Mouse (Mus musculus) cerebral cortex, adult 2 months (tissue): ENCODE results near the gene Prg2.

Experiments used
- WGBS: fragments of 180-500 bp; shearing (Covaris S2); methylation state at CpG from one replicate; pipeline ENCODE4 v1.1.7; 2018; 5-methylcytosine and 5-hydroxymethylcytosine counted together

Prg2 gene

DNA sequence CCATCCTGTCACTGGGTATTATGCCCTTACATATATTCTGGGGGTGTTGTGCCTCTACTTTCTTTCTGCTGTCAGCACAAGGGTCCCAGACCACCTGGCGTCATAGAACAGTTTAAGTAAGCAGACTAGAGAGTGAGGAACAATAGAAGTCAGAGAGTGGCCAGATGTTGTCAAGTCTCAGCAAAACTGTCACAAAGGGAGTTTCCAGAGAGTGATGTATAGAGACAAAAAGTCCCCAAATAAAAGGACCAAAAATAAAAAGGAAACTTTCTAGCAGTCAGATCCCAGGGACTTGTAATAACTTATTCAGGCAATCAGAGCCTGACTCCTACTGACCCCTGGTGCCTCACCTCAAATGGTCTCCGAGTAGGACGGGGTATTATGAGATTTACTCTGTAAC lies 18.4 kb upstream of the Prg2 start:
- 91% methylated on average over 3 of the region's 3 CpGs for WGBS

DNA sequence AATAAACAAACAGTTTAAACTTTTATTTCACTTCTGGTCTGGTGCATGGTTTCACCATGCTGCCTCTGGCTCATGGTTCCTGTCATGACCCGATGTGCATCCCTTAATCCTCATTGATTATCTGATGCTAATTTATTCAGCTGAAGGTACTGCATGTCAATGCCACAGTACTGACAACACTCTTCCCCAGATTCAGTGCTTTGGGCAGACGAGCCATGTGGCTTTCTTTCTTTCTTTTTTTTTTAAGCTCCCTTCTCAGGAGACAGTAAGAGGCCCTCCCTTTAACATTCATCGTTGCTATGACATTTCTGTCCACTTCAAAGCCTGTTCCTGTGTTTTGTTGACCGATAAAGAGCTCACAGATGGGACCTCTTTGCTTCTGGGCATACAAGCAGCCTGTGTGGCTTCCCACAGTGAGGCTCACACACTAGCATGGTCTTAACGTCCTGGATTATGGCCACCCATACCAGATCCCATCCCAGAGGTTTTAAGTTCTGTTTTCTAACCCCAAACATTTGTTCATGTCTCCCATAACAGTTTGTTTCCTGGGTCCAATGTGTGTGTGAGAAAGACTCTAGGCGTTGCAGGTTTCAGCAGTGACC lies 17.3 kb upstream of the Prg2 start:
- 53% methylated on average over 6 of the region's 6 CpGs for WGBS

DNA sequence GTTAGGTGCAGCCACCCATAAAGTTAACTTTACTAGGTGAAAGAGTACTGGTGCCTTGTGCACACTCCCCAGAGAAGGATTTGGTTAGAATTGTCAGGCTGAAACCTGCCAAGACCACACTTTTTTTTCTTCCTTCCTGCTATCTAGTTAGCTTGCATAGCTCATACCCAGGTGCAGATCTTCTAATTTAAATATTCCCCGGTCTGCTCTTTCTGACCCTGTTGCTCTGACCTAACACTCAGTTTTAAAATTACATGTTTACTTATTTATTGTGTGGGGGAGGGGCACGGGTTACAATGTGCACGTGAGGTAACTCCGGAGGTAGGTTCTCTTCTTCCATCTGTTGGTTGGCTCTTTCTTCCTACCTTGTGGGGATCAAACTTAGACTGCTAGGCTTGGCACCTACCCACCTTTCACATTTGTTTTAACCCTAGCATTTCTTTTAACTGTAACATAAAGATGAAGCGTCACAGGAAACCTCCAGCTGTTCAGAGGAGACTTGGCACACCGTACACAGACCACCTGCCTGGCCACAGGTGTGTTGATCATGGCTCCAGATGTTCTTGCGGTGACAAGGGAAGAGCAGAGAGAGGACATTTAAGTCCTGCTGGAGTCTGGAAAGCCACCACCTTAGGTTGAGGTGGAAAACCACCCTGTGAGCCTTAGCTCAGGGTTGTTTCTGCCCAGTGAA lies 16.0 kb upstream of the Prg2 start:
- WGBS: 88% methylated on average over 7 of the region's 7 CpGs

GRCm38 (mm10) chr2:84967318-84967991 lies 12.8 kb upstream of the Prg2 start:
- WGBS: 78% methylated on average over 5 of the region's 5 CpGs

DNA sequence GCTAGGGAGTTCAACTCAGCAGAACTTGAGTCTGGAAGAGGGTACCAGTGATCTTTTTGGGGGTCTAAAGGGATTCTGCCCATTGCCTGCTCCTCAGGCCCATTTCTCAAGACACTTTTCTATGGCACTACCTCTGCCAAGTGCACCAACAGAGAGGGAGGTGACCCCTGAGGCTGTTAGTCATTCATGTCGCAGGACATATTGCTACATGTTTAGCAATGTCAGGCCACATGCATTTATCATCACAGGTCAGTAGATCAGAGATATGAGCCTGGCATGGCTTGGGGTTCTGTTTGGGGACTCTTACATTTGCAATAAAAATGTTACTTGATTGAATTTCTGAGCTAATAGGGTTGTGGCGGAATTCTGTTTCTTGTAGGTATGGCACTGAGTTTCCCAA lies 4.7 kb upstream of the Prg2 start:
- WGBS: 97% methylated on average over 2 of the region's 2 CpGs

GRCm38 (mm10) chr2:84987930-84988329 lies 7.7 kb downstream of the Prg2 start, which contains the start of gene Prg3:
Gene Prg3, plus strand, starts transcription at chr2:84988215.
- WGBS: 95% methylated on average over 1 of the region's 1 CpGs

GRCm38 (mm10) chr2:84996376-84996775 lies 16.1 kb downstream of the Prg2 start:
- 92% methylated on average over 2 of the region's 2 CpGs for WGBS

DNA sequence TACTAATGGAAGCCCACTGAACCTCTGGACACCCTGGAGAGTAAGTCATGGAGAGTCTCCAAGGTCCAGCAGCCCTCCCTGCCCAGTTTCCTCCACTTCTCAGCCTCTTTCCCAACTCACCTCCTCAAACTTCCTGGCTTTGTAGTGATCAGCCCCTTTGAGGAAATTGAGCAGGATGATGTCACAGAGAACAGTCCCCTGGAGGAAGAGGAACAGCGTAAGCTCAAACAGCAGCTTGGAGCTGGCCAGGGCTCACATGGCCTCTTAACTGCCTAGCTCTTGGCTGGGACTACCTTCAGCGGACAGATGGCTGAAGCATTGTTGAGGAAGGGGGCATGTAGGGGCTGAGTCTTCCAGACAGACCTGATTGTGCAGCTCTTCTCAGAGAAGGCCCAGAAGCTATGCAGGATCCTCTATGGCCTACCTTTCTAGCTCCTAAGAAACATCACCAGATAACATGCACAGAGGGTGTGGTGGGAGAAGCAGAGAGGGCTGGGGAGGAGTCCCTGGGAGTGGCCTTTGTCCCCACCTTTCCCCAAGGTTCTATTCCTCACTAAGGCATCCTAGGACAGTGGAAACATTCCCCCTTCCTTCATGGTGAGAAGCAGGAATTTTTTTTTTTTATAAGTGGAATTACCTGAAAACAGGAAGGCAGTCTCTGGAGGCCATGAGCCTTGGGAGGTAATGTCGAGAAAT lies 19.4 kb downstream of the Prg2 start:
- 89% methylated on average over 3 of the region's 3 CpGs for WGBS

DNA sequence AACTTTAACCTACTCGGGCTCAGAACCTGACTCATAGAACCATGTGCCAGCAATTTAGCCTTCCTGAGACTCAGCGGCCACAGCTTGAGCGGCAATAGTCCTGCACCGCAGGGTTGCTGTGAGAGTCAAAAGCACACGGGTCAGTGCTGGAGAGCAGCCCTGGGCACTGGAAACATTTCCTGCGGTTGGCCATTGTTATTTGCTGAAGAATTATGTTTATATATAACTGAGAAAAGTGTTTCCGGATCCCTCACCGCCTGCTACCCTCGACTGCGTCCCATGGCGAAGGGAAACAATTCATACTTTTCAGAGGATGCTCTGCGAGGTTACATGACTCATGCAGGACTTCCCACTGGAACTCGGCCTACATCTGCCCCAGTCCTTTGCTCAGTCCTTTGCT lies 21.2 kb downstream of the Prg2 start:
- WGBS: 67% methylated on average over 13 of the region's 13 CpGs

DNA sequence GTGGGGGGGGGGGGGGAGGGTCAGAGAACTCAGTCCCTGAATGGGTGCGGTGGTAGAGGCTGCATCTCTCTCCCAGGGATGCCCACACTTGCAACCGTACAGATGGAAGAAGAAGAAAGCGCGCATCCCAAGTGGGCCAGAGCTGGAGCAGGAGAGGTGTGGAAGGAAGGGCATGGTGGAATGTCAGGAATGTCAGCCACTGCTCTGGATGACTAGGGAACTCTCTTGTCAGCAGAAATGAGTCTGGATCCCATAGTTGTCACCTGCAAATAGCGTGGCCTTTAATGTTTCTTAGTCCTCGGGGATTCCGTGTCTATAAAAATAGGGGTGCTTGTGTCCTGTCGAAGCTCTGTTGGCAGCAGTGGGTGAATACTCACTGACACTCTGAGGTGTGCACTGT lies 22.3 kb downstream of the Prg2 start:
- 84% methylated on average over 8 of the region's 8 CpGs for WGBS

DNA sequence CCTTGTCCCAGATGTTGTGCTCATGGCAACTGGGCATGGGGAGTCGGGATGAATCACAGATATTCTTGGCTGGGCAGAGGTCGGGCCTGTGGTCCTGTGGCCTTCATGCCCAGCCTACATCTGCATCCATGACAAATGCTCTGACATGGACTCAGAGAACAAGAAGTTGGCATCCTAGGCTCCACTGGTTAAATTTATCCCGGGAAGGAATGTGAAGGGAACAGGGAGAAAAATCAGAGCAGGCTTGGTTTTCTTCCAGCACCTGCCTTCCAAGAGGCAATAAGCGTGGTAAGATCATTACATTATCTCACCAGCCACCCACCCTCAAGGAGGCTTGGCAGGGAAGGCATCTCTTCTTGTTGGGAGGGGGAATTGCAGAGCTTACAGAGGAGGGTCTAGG lies 24.1 kb downstream of the Prg2 start:
- 62% methylated on average over 4 of the region's 4 CpGs for WGBS

DNA sequence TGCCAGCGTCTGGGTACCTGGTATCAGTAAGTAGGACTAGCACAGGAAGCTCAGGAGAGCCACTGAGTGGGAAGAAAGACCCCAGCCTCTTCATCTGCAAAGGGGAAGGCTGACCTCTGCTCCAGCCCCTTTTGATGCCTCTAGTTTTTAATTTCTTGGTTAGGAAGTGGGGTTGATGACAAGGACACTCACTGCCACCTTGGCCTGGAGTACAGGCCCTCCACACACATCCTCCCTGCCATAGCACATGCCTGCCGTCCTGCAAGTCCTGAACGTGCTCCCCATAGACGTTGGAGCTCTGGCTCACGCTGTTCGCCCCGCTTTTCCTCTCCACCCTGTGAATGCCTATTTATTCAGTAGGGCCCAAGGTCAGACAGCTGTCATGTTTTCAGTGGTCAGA lies 26.3 kb downstream of the Prg2 start:
- 92% methylated on average over 7 of the region's 7 CpGs for WGBS

GRCm38 (mm10) chr2:85007729-85008128 lies 27.5 kb downstream of the Prg2 start:
- WGBS: 19% methylated on average over 4 of the region's 4 CpGs

DNA sequence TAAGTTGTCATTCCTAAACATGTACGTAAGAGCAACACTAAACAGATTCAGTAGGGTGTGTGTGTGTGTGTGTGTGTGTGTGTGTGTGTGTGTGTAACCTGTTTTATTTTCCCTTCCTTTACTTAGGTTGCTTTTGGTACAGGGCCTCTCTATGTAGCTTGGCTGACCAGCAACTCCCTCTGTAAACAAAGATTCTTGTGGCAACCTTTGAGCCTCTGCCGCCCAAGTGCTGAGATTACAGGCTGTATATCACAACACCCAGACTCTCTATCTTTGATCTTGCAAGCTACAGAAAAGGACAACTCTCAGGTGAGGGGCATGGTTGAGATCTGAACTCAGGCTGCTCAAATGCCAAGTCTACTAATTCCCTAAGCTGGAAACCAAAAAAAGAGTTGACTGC lies 29.0 kb downstream of the Prg2 start:
- 95% methylated on average over 2 of the region's 2 CpGs for WGBS

DNA sequence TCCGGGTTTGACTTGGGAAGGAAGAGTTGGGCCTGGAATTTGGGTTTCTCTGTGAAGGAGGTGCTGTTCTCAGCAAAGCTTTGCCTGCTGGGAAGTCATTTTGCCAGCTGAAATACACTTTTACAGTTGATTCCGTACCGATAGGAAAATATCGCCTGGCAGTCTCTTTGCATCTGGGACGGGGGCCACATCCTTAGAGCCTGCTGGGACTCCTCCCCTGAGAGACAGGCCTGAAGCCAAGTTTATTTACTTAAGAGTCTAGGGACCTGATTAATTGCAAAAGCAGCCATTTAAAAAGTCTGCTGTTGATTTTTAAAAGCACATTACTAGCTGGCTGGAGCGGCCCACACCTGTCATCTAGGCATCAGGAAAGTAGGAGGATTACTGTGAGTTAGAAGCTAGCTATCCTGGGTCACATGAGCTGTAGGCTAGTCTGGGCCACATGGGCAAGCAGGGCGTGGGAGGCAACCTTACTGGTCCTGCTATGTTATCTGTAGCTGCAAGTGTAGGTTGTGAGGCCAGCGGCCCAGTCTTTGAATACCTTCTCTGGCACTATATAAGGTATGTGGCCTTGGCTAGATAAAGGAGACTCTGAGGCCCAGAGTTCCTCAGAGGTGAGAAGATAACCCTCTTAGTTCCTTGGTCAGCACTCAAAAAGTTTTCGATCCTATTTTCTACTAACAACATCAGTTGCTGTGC lies 31.8 kb downstream of the Prg2 start:
- 54% methylated on average over 9 of the region's 9 CpGs for WGBS

DNA sequence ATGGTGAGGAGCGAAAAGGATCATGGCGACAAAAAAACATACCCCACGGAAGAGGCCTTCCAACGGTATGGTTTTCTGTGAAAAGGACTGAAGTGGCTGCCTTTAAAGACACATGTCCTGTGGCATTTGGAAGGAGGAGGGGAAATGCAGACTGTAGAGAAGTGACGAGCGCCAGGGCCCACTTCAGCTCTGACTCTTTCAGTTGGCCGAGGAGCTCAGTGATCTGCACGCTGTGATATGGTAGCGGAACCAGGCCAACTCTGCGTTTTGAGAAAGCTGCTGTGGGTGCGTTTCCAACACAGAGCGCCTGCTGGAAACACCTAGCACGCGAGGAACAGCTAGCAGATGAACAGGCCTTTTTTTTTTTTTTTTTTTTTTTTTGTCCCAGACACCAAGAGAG lies 32.4 kb downstream of the Prg2 start:
- 84% methylated on average over 14 of the region's 14 CpGs for WGBS

DNA sequence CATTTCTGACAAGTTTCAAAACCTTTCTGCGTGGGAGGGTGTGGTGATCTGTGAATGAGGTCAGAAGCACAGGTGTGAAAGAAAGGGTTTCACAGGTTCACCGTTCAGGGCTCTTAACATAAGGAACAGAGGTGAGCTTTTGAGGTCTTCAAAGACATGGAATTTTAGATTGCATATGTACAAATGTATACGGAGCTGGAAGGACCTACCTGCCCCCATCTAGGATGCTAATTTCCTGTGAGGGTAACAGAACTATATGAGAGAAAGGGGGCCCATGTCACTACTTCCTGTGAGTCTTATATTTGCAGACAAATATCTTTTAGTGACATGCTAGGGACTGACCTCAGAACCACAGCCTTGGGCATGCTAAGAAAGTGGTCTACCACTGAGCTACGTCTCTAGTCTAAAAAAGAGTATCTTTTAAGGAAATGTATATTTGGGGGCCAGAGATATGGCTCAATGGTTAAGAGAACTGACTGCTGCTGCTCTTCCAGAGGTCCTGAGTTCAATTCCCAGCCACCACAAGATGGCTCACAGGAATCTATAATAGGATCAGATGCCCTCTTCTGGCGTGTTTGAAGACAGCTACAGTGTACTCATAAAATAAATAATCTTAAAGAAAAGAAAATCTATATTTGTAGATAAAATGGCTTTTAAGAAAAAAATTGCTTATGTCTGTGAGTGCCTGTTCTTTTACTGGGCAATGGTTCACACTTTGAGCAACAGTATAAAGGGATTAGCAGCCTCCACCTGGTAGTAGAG lies 33.7 kb downstream of the Prg2 start:
- WGBS: 87% methylated on average over 5 of the region's 5 CpGs

DNA sequence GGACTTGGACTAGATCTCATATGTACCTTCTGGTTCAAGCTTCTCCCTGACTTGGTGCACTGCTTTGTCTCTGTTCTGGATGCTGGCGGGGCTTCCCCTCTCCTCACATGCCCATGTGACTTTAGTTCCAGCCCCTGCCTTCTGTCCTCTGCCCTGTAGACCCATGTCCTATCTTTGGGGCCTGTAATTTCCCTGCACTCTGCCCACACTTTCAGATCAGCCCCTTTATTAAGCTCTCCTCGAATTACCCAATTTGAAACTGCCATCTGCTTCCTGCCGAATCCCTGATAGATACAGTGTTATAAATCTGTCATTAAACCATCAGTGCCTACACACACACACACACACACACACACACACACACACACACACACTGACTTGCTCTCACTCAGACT lies 34.3 kb downstream of the Prg2 start:
- WGBS: 61% methylated on average over 3 of the region's 3 CpGs

GRCm38 (mm10) chr2:85022043-85022442 lies 41.8 kb downstream of the Prg2 start:
- 51% methylated on average over 4 of the region's 4 CpGs for WGBS

DNA sequence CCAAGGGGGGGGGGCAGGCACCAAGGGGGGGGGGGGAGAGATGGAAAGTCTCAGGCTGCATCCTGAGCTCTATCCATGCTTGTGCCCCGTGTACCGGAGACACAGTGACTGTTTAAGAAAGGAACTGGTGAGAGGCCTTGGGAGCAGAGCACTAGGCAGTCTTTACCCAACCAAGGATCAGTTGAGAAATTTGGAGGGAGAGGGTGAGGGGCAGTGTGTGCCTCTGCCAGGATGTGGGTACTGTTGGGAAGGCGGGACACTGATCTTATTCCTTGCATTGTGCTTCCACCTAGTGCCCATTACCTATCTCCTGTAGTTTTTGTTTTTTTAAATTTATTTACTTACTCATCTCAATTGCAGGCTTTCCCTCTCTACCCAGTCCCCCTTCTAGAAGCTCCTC lies 45.9 kb downstream of the Prg2 start:
- WGBS: 71% methylated on average over 3 of the region's 3 CpGs

- WGBS: 74% methylated on average over 5 of the region's 5 CpGs
Measured at GRCm38 (mm10) chr2:85027281-85027680, 47.0 kb downstream of the Prg2 start.
